ENCODE assay signal across 12 mouse cellular contexts in genomic region chr16:21865983-21866575, GRCm38 (mm10).
A peak's percentile ranks its signal among the peaks of the same experiment; 100 is the strongest.
DNase-seq lines count a peak whose midpoint lies in the region; ATAC-seq and TF ChIP-seq lines count a peak whose summit lies in the region.
"Had no signal": no experiment of that assay in that cellular context is flagged by ENCODE, and none has a peak within 500 bp of the region (broad histone marks: within the 10 kb centered on the region; RNA-seq: fewer than 3 reads in every experiment).

No protein-coding gene starts in this region.

- H3K36me3 ChIP-seq in kidney, adult 2 months (ENCODE audit: control insufficient read depth, insufficient read depth, low read length): no peaks in the 10 kb centered on the region
- H3K36me3 ChIP-seq in kidney, embryonic 14.5 days (ENCODE audit: control insufficient read depth, insufficient read depth, low read length): no peaks in the 10 kb centered on the region
- no peaks in the 10 kb centered on the region for H3K36me3 ChIP-seq in hindbrain, embryonic 11.5 days (ENCODE audit: control insufficient read depth, insufficient read depth, low read length)
- no peaks in the 10 kb centered on the region for H3K36me3 ChIP-seq in kidney, postnatal 0 days (ENCODE audit: insufficient read depth, low read length)
- H3K36me3 ChIP-seq in midbrain, postnatal 0 days (ENCODE audit: insufficient read depth, low read length): no peaks in the 10 kb centered on the region
- H3K36me3 ChIP-seq: liver, embryonic 15.5 days had no signal

- no peak overlapping the region for H3K4me2 ChIP-seq in kidney, embryonic 14.5 days (replicated peaks; ENCODE audit: low read depth, low read length)
- no peak overlapping the region for H3K4me2 ChIP-seq in hindbrain, embryonic 11.5 days (replicated peaks; ENCODE audit: low read depth, low read length)
- no peak overlapping the region for H3K4me2 ChIP-seq in kidney, postnatal 0 days (ENCODE audit: low read length)
- peak overlapping the region; percentile 24 for H3K4me2 ChIP-seq in midbrain, postnatal 0 days (ENCODE audit: low read depth, low read length, poor library complexity, severe bottlenecking)
- H3K4me2 ChIP-seq: liver, embryonic 15.5 days had no signal

- peak; percentile 71 for DNase-seq in kidney, adult 2 months
- no peak for DNase-seq in hindbrain, embryonic 11.5 days (ENCODE audit: low spot score)
- DNase-seq in kidney, postnatal 0 days (ENCODE audit: low spot score): no peak
- DNase-seq in midbrain, postnatal 0 days (ENCODE audit: low spot score): peak; percentile 44
- no peak for DNase-seq in frontal cortex, postnatal 25 days (ENCODE audit: low spot score in 2 of 2)
- no peak for DNase-seq in thymus, postnatal 0 days (ENCODE audit: low spot score)
- DNase-seq: gastrocnemius, postnatal 14 days; right cerebral cortex, postnatal 4 days had no signal

- no peak for TF ChIP-seq POLR2A in kidney, adult 2 months (IDR thresholded peaks at IDR 0.05; ENCODE audit: low read depth, low read length)

- no peak overlapping the region for H3K9ac ChIP-seq in kidney, embryonic 14.5 days (ENCODE audit: low read depth, low read length)
- no peak overlapping the region for H3K9ac ChIP-seq in hindbrain, embryonic 11.5 days (ENCODE audit: low read depth, low read length)
- no peak overlapping the region for H3K9ac ChIP-seq in kidney, postnatal 0 days (ENCODE audit: low read depth, low read length)
- H3K9ac ChIP-seq in midbrain, postnatal 0 days (replicated peaks; ENCODE audit: low read length, poor library complexity, severe bottlenecking): no peak overlapping the region
- H3K9ac ChIP-seq: liver, embryonic 15.5 days had no signal

- H3K27me3 ChIP-seq in kidney, adult 2 months (replicated peaks; ENCODE audit: control insufficient read depth, insufficient read depth, low read length): no peaks in the 10 kb centered on the region
- no peaks in the 10 kb centered on the region; the same call in 1 of the 2 replicates for H3K27me3 ChIP-seq in kidney, embryonic 14.5 days (ENCODE audit: control insufficient read depth, insufficient read depth, low read length)
- no peaks in the 10 kb centered on the region for H3K27me3 ChIP-seq in hindbrain, embryonic 11.5 days (ENCODE audit: control insufficient read depth, insufficient read depth, low read length)
- H3K27me3 ChIP-seq in kidney, postnatal 0 days (ENCODE audit: insufficient read depth, low read length): no peaks in the 10 kb centered on the region
- H3K27me3 ChIP-seq in midbrain, postnatal 0 days (ENCODE audit: insufficient read depth, low read length): no peaks in the 10 kb centered on the region
- H3K27me3 ChIP-seq: liver, embryonic 15.5 days had no signal

- no peak for ATAC-seq in kidney, embryonic 14.5 days (ENCODE audit: low FRiP score, low TSS enrichment)
- ATAC-seq in hindbrain, embryonic 11.5 days (ENCODE audit: low FRiP score): no peak
- no peak for ATAC-seq in kidney, postnatal 0 days (replicated peaks; ENCODE audit: low FRiP score, low read depth)
- ATAC-seq in midbrain, postnatal 0 days (ENCODE audit: low FRiP score): no peak
- no peak for ATAC-seq in erythroblast, adult 5-6 weeks (replicated peaks; ENCODE audit: low FRiP score, poor library complexity, severe bottlenecking)

- WGBS in kidney, adult 2 months: 36% methylated on average over 11 of the region's 11 CpGs
- 38% methylated on average over 11 of the region's 11 CpGs for WGBS in kidney, embryonic 14.5 days
- 54% methylated on average over 11 of the region's 11 CpGs for WGBS in hindbrain, embryonic 11.5 days
- WGBS in kidney, postnatal 0 days: 36% methylated on average over 11 of the region's 11 CpGs
- 32% methylated on average over 11 of the region's 11 CpGs for WGBS in midbrain, postnatal 0 days

- peak overlapping the region; percentile 32; the same call in 1 of the 2 replicates for H3K27ac ChIP-seq in kidney, adult 2 months (ENCODE audit: insufficient read depth, low read depth, low read length)
- no peak overlapping the region for H3K27ac ChIP-seq in kidney, embryonic 14.5 days (ENCODE audit: low read depth, low read length)
- peak overlapping the region; percentile 53 for H3K27ac ChIP-seq in hindbrain, embryonic 11.5 days (ENCODE audit: low read depth, low read length)
- H3K27ac ChIP-seq in kidney, postnatal 0 days: 0 out of 2 replicates have a peak overlapping the region, but pooled peaks have one; percentile 31
- no peak overlapping the region for H3K27ac ChIP-seq in midbrain, postnatal 0 days (ENCODE audit: low read depth, low read length)
- H3K27ac ChIP-seq: liver, embryonic 15.5 days; stomach, postnatal 0 days had no signal

- H3K9me3 ChIP-seq in kidney, embryonic 14.5 days (ENCODE audit: control insufficient read depth, low read length): no peaks in the 10 kb centered on the region
- H3K9me3 ChIP-seq in hindbrain, embryonic 11.5 days (ENCODE audit: control insufficient read depth, low read length): no peaks in the 10 kb centered on the region
- no peaks in the 10 kb centered on the region for H3K9me3 ChIP-seq in kidney, postnatal 0 days (replicated peaks; ENCODE audit: low read length)
- H3K9me3 ChIP-seq in midbrain, postnatal 0 days (ENCODE audit: low read length): no peaks in the 10 kb centered on the region
- H3K9me3 ChIP-seq: liver, embryonic 15.5 days had no signal

- H3K4me3 ChIP-seq in kidney, adult 2 months (ENCODE audit: insufficient read depth, low read depth, low read length): no peak overlapping the region
- H3K4me3 ChIP-seq in kidney, embryonic 14.5 days (ENCODE audit: low read length): no peak overlapping the region
- no peak overlapping the region for H3K4me3 ChIP-seq in hindbrain, embryonic 11.5 days (ENCODE audit: low read depth, low read length)
- H3K4me3 ChIP-seq in kidney, postnatal 0 days (replicated peaks; ENCODE audit: low read depth, low read length): no peak overlapping the region
- H3K4me3 ChIP-seq in midbrain, postnatal 0 days (ENCODE audit: low read depth, low read length): no peak overlapping the region
- H3K4me3 ChIP-seq: liver, embryonic 15.5 days had no signal

- peaks cover 24% of the 10 kb centered on the region for H3K4me1 ChIP-seq in kidney, adult 2 months (ENCODE audit: control insufficient read depth, insufficient read depth, low read length)
- 0 out of 2 replicates have a peak, but pooled peaks cover 4% of the 10 kb centered on the region for H3K4me1 ChIP-seq in kidney, embryonic 14.5 days (ENCODE audit: control insufficient read depth, insufficient read depth, low read length)
- 0 out of 2 replicates have a peak, but pooled peaks cover 3% of the 10 kb centered on the region for H3K4me1 ChIP-seq in hindbrain, embryonic 11.5 days (replicated peaks; ENCODE audit: control insufficient read depth, insufficient read depth, low read length)
- H3K4me1 ChIP-seq in kidney, postnatal 0 days (replicated peaks; ENCODE audit: insufficient read depth, low read length): peaks cover 6% of the 10 kb centered on the region
- H3K4me1 ChIP-seq in midbrain, postnatal 0 days (ENCODE audit: insufficient read depth, low read length): peaks cover 7% of the 10 kb centered on the region; the same call in 1 of the 2 replicates

- TF ChIP-seq CTCF in kidney, adult 2 months (conservative IDR thresholded peaks at IDR 0.05; ENCODE audit: insufficient read depth, insufficient read length, low read depth, low read length): no peak
- TF ChIP-seq CTCF in kidney, postnatal 0 days (IDR thresholded peaks at IDR 0.05; ENCODE audit: low read depth): no peak
- no peak for TF ChIP-seq CTCF in midbrain, postnatal 0 days (IDR thresholded peaks at IDR 0.05)

Comparison
In these comparisons a context has a peak if more than half of its experiments do, and no peak if none do; other contexts are left out.
1. DNase-seq: peak in kidney, adult 2 months (single experiment) and midbrain, postnatal 0 days (single experiment); none in hindbrain, embryonic 11.5 days (single experiment), kidney, postnatal 0 days (single experiment), frontal cortex, postnatal 25 days (0 of 2) and thymus, postnatal 0 days (single experiment).
2. H3K27ac ChIP-seq: peak in kidney, adult 2 months (single experiment), hindbrain, embryonic 11.5 days (single experiment) and kidney, postnatal 0 days (single experiment); none in kidney, embryonic 14.5 days (single experiment) and midbrain, postnatal 0 days (single experiment).